Mouse (Mus musculus) lung, adult 2 months (tissue): ENCODE measurements around the gene Mthfsl. TPM values are rescaled to one million over a fixed set of nuclear protein-coding genes. Genes with fewer than 3 reads are reported as not detected.
"Not testable (repeated sequence)": the region's sequence is repeated elsewhere in the genome, so short reads cannot be mapped to it uniquely, and the experiment has no call there.

Experiments
- DNase-seq: peaks from one replicate; pipeline ENCODE4 v3.0.0; 2022
- H3K4me1 ChIP-seq: fragments of 200-500 bp; 2 replicates; pipeline ENCODE4 v1.6.1; 2011; ENCODE audit warnings: low read length; ENCODE audit not compliant: control insufficient read depth, insufficient read depth
- H3K4me3 ChIP-seq: fragments of 200-500 bp; replicated peaks from 2 replicates; pipeline ENCODE3; 2011; ENCODE audit warnings: low read depth, mild to moderate bottlenecking, control low read depth, low read length; ENCODE audit errors: extremely low read depth
- WGBS: fragments of 180-500 bp; shearing (Covaris S2); methylation state at CpG from one replicate; pipeline ENCODE4 v1.1.7; 2018; 5-methylcytosine and 5-hydroxymethylcytosine counted together
- polyA plus RNA-seq: library from polyadenylated mRNA; depleted of rRNA; stranded (reverse); fragments of >200 nt; gene quantifications from 2 replicates; pipeline ENCODE4 v1.2.3, GENCODE M21; 2012; rRNA removed

Mthfsl gene
- polyA plus RNA-seq = 12.3 and 17.7 TPM in 2 replicates

DNA sequence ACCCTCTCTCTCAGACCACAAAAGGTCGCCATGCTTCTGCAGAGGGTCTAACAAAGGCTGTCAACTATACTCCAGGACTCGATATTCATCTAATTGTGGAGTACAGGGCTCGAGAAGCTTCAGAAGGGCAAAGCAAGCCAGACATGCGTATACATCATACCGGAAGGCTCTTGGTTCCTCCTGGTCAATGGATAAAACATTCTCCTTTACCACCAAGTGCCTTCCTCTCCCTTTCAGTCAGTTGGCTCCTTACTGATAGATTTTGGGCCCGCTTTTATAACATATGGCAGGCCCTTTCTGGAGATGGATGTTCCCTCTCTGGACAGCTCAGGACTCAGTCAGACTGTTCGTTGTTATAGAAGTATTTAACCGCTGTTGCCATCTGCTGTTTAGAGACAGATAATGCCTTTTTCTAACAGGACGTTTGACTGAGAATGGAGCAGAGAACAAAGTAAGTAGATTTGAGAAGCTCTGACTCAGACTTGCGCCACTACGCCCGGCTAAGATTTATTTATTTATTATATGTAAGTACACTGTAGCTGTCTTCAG, at the start of gene Mthfsl:
TSS of gene Mthfsl (minus strand) at position 308 of the 549 bp plus-strand sequence.
- H3K4me1 ChIP-seq = not testable (repeated sequence)
- H3K4me3 ChIP-seq = peak within 1 kb of the TSS; percentile 38
- DNase-seq = peak; percentile 48
- WGBS = 4% methylated on average over 11 of the region's 12 CpGs

DNA sequence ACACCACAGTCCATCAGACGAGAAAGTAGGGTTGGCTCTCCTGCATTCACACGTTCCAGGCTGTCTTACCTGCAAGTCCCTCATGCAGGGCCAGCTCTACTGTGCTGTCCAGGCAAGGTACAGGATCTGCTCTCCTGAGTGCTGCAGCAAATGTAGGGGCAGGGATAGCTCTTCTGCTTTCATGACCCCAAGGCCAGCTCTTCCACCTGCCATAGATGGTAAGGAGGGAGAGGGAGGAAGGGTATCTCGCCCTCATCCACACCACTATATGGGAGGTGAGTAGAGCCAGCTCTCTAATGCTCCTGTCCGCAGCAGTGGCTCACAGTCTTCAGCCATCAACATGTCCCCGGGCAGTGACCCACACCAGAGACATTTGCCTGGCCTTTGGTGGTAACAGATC, 49.4 kb upstream of the Mthfsl start:
- H3K4me3 ChIP-seq = not testable (repeated sequence)

GRCm38 (mm10) chr9:88746687-88747086, 26.6 kb upstream of the Mthfsl start:
- 25% methylated on average over 1 of the region's 2 CpGs for whole genome bisulfite sequencing
- not testable (repeated sequence) for H3K4me3 ChIP-seq, H3K4me1 ChIP-seq
- peak; percentile 38 for DNase-seq

More for the DNA sequence above, 49.4 kb upstream of the Mthfsl start:
- not testable (repeated sequence) for H3K4me1 ChIP-seq, DNase-seq
- WGBS = 85% methylated on average over 4 of the region's 5 CpGs

GRCm38 (mm10) chr9:88746046-88746445, 25.9 kb upstream of the Mthfsl start:
- not testable (repeated sequence) for H3K4me1 ChIP-seq, H3K4me3 ChIP-seq, DNase-seq
- WGBS = 78% methylated on average over 1 of the region's 2 CpGs

- H3K4me1 ChIP-seq, DNase-seq, H3K4me3 ChIP-seq: not testable (repeated sequence)
These were observed 15.2 kb upstream of the Mthfsl start for GRCm38 (mm10) chr9:88735289-88735688.

- 66% methylated on average over 1 of the region's 1 CpGs for WGBS
- H3K4me3 ChIP-seq, H3K4me1 ChIP-seq: not testable (repeated sequence)
- peak; percentile 27 for DNase-seq
These were observed 13.1 kb upstream of the Mthfsl start for GRCm38 (mm10) chr9:88733182-88733581.

DNA sequence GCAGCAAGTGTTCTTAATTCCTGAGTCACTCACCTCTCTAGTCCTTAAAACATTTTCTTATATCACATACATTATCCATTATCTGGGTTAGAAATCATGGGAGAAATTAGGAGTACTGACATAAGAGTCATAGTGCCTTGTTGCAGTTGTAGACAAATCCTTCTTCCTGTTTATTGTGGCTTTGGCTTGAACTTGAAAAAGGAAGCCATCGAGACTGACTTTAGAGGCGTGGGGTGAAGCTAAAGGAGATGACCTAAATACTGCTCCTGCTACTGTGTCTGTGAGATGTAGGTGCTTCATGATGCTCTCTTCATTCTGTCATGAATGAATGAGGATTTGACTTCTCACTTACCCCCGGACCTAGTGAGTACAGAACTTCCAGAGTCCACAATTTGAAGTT, 12.2 kb upstream of the Mthfsl start:
- not testable (repeated sequence) for H3K4me3 ChIP-seq, DNase-seq, H3K4me1 ChIP-seq
- 32% methylated on average over 2 of the region's 3 CpGs for WGBS

DNA sequence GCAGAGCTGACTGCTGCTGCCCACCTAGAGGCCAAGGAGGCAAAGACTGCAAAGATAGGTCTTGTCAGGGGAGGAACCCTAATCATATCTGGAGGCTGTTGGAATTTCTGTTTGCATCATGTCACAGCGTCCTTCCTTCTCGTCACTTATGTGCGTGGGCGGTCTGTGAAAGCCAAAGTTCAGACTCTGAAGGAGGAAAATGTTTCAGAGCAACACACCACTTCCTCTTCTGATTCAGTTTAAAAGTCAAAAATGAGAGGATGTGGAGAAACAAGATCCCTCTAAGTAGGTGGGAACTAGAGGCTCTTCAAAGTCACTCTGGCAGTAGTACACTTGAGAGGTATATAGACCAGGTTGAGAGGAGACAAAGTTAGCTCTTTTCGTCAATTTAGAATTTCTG, 11.6 kb upstream of the Mthfsl start, which contains the start of gene Bcl2a1d:
TSS of gene Bcl2a1d (minus strand) at position 187 of the 400 bp plus-strand sequence.
- H3K4me3 ChIP-seq = not testable (repeated sequence)

DNA sequence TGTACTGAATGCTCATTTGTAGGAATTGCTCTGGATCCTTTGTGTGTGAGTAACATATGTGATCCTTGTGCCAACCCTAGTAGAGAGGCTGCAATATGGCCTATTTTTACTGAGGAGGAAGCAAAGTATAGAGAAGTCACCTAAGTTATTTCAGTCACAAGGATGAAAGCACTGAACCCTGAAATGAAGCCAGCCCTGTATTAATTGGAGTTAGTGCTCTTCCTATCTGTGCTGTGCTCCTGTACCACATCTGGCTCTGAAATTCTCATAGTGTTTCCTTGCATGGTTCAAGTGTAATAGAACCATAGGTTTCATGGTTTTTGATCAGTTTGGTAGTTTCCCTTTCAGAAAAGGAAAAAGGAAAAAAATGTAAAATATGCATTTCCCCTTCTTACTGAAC, 8.2 kb upstream of the Mthfsl start:
- not testable (repeated sequence) for H3K4me3 ChIP-seq, H3K4me1 ChIP-seq, DNase-seq

More for the DNA sequence above, 11.6 kb upstream of the Mthfsl start, which contains the start of gene Bcl2a1d:
- 30% methylated on average over 5 of the region's 5 CpGs for WGBS
- DNase-seq = peak; percentile 33
- H3K4me1 ChIP-seq = not testable (repeated sequence)

- H3K4me3 ChIP-seq, H3K4me1 ChIP-seq, DNase-seq: not testable (repeated sequence)
These were observed 1.5 kb upstream of the Mthfsl start for GRCm38 (mm10) chr9:88721628-88722027.

- peak; percentile 46 for DNase-seq
- H3K4me1 ChIP-seq, H3K4me3 ChIP-seq: not testable (repeated sequence)
- WGBS = 3% methylated on average over 15 of the region's 46 CpGs
These were observed 799 bp downstream of the Mthfsl start for GRCm38 (mm10) chr9:88719073-88719921.

GRCm38 (mm10) chr9:88718593-88718992, 1.5 kb downstream of the Mthfsl start:
- WGBS = 63% methylated on average over 5 of the region's 5 CpGs
- H3K4me1 ChIP-seq, DNase-seq, H3K4me3 ChIP-seq: not testable (repeated sequence)

GRCm38 (mm10) chr9:88718140-88718539, 2.0 kb downstream of the Mthfsl start:
- not testable (repeated sequence) for H3K4me1 ChIP-seq, H3K4me3 ChIP-seq
- 33% methylated on average over 2 of the region's 2 CpGs for WGBS
- peak; percentile 44 for DNase-seq

- not testable (repeated sequence) for H3K4me1 ChIP-seq, H3K4me3 ChIP-seq, DNase-seq
- WGBS = 87% methylated on average over 5 of the region's 5 CpGs
These were observed 5.6 kb downstream of the Mthfsl start for GRCm38 (mm10) chr9:88714515-88714914.

DNA sequence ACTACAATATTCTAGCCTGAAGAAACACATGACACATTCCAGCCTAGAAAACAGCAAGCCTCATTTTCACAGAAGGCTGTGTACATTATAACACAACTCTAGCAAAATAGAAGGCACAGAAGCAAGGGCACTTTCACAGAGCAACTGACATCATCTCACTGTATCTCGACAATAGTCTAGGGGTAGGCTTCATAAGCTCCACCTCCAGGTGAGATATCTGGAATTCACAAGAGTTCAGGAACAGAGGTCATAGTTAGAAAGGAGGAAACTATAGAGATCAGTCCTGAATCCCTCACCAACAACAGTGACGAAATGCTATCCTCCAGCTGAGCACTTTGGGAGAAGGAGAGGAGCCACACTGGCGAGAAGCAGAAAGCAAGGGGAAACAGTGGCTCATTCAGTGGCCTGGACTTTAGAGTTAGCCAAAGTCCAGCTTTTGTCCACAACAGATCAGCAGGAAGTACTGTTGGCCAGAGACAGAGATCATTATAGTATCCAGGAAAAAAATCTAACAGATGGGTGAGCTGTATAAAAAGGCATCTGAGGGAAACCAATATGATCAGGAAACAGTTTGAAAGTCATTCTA, 7.8 kb downstream of the Mthfsl start:
- not testable (repeated sequence) for H3K4me3 ChIP-seq, H3K4me1 ChIP-seq, DNase-seq
- WGBS = 72% methylated on average over 3 of the region's 3 CpGs
